Mouse (Mus musculus) forebrain, embryonic 11.5 days (tissue): ENCODE data around the gene Olfr155. TPM values are rescaled to one million over a fixed set of nuclear protein-coding genes. Genes with fewer than 3 reads are reported as not detected.
A peak's percentile ranks its signal among the peaks of the same experiment; 100 is the strongest.

ENCODE experiments used
- ATAC-seq: fragments of 200-750 bp; cut with Nextera tagmentation; replicated peaks from 2 replicates; pipeline ENCODE4 v1.8.0; 2017; ENCODE audit warnings: moderate TSS enrichment; ENCODE audit not compliant: low FRiP score
- DNase-seq: peaks from one replicate; pipeline ENCODE4 v3.0.0-alpha.2; 2017; ENCODE audit warnings: low spot score
- H3K27ac ChIP-seq: fragments of 300-500 bp; sonication (generic); 2 replicates; pipeline ENCODE4 v1.5.1; 2014; ENCODE audit warnings: low read depth, low read length
- H3K27me3 ChIP-seq: fragments of 300-500 bp; sonication (generic); 2 replicates; pipeline ENCODE4 v1.6.1; 2014; ENCODE audit warnings: mild to moderate bottlenecking, low read length, mixed read lengths; ENCODE audit not compliant: control insufficient read depth, insufficient read depth
- H3K36me3 ChIP-seq: fragments of 300-500 bp; sonication (generic); 2 replicates; pipeline ENCODE4 v1.6.1; 2014; ENCODE audit warnings: mild to moderate bottlenecking, low read length, moderate library complexity, mixed read lengths; ENCODE audit not compliant: control insufficient read depth, insufficient read depth
- H3K4me1 ChIP-seq: fragments of 300-500 bp; sonication (generic); replicated peaks from 2 replicates; pipeline ENCODE4 v1.6.1; 2014; ENCODE audit warnings: low read length, mixed read lengths; ENCODE audit not compliant: control insufficient read depth, insufficient read depth
- H3K4me2 ChIP-seq: fragments of 300-500 bp; sonication (generic); 2 replicates; pipeline ENCODE4 v1.6.1; 2014; ENCODE audit warnings: low read depth, mild to moderate bottlenecking, low read length, moderate library complexity, mixed read lengths; ENCODE audit not compliant: severe bottlenecking
- H3K4me3 ChIP-seq: fragments of 300-500 bp; sonication (generic); 2 replicates; pipeline ENCODE4 v1.5.1; 2014; ENCODE audit warnings: low read depth, low read length
- H3K9ac ChIP-seq: fragments of 300-500 bp; sonication (generic); 2 replicates; pipeline ENCODE4 v1.6.1; 2014; ENCODE audit warnings: low read length
- H3K9me3 ChIP-seq: fragments of 300-500 bp; sonication (generic); 2 replicates; pipeline ENCODE4 v1.6.1; 2016; ENCODE audit warnings: low read length, mixed read lengths; ENCODE audit not compliant: control insufficient read depth
- WGBS: fragments of 180-500 bp; shearing (Covaris S2); extraction: QIAGEN DNeasy Blood & Tissue Kit; methylation state at CpG from one replicate; pipeline ENCODE4 v1.1.7; 2014; 5-methylcytosine and 5-hydroxymethylcytosine counted together
- polyA plus RNA-seq: library from polyadenylated mRNA; unstranded; fragments of >200 nt; fragmentation: Nextera tagmentation; extraction: Ambion mirVana; gene quantifications from 2 replicates; pipeline ENCODE4 v1.2.1, GENCODE M21; 2014

Olfr155 gene
- polyA plus RNA-seq = not detected in 2 replicates

DNA sequence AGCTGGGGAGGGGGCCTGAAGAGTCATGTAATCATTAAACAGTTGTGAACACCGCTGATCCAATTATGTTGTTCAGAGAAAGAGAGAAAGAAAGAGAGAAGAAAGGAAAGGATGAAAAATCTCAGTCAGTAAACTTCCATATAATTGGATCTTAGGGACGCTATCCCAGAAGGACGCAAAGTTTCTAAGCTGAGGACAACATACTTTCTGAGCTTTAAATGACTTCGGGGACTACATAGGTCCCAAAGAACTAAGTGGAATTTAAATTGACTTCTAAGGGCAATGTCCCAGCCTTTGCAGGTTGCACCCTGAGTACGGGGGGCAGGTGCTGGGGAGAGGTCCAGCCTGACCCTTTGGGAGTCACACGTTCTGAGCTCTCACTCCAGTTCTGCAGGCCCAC is at the start of gene Olfr155:
Gene Olfr155 (plus strand): TSS at position 301 of the 400 bp plus-strand sequence.
- no peaks in the 10 kb centered on the region for H3K4me1 ChIP-seq
- WGBS = 86% methylated on average over 6 of the region's 6 CpGs
- no peaks in the 10 kb centered on the region for H3K9me3 ChIP-seq
- no peak within 1 kb of the TSS for H3K4me3 ChIP-seq
- no peaks in the 10 kb centered on the region for H3K27me3 ChIP-seq
- no peak within 1 kb of the TSS for H3K9ac ChIP-seq
- no peak within 1 kb of the TSS for H3K4me2 ChIP-seq
- H3K27ac ChIP-seq = no peak within 1 kb of the TSS
- DNase-seq = peak; percentile 8
- no peaks in the 10 kb centered on the region for H3K36me3 ChIP-seq
- no peak for ATAC-seq

DNA sequence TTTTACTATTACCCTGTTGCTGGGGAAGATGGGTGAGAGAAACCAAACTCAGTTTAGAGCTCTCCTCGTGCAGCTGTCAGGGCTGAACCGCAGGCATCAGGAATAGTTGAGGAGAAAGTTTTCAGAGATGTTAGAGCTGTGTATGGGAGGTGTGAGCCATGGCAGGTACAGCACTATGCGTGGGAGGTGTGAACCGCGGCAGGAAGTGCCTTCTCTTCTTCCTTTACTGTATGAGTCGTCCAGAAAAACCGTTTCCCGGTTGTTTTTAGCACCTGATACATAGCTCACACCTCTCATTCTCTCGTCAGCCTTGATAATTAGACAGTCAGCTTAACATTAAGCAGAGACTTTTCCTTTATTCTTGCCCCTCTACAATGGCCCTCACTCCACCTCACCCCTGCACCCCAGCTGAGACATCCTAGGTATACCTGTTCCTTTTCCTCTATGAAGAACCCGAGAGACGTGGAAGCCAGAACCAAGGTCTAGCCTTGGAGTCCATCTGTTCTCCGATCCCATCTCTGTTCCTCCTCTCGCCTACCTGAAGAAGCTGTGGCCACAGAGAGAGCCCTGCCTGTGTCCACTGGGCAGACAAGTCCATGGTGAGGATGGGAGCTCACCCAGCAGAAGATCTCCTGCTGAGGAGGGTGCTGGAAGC is 28.3 kb upstream of the Olfr155 start:
- Histone ChIP-seq H3K4me1 (no peaks in the 10 kb centered on the region), H3K36me3 (no peaks in the 10 kb centered on the region), H3K4me2 (no peak overlapping the region), H3K9me3 (no peaks in the 10 kb centered on the region), H3K9ac (no peak overlapping the region), H3K4me3 (no peak overlapping the region), H3K27ac (no peak overlapping the region), H3K27me3 (no peaks in the 10 kb centered on the region)
- DNase-seq (peak; percentile 25), ATAC-seq (no peak)
- WGBS = 86% methylated on average over 13 of the region's 13 CpGs

DNA sequence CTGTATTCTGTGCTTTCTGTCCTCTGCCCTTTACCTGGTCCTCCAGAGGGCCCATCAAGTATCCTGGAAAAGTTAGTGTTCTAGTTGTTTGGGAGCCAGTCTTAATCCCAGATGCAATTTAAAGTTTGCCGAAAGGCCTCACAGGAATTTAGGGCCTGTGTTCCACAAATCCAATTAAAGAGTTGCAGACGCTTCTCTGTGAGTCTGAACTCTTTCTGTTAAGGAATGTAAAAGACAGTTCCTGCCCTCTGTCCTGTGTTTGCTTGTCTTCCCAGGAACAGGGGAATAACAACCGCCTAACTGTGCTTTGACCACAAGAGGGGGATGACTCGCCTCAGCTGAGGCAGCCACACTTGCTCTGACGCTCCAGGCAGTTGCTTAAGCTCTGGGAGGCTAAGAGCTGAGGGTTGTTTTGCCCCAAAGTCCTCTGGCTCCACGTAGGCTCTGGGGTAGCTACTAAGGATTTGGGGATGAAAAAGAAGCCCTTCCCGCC is 27.5 kb upstream of the Olfr155 start, which contains the start of gene Olfr156:
Gene Olfr156 (minus strand): TSS at position 51 of the 493 bp plus-strand sequence.
- no peaks in the 10 kb centered on the region for H3K9me3 ChIP-seq
- no peaks in the 10 kb centered on the region for H3K27me3 ChIP-seq
- DNase-seq (peak; percentile 55), ATAC-seq (no peak)
- no peak within 1 kb of the TSS for H3K4me2 ChIP-seq
- no peak within 1 kb of the TSS for H3K27ac ChIP-seq
- H3K4me3 ChIP-seq = no peak within 1 kb of the TSS
- H3K4me1 ChIP-seq = no peaks in the 10 kb centered on the region
- 11% methylated on average over 7 of the region's 7 CpGs for WGBS
- H3K9ac ChIP-seq = no peak within 1 kb of the TSS
- H3K36me3 ChIP-seq = no peaks in the 10 kb centered on the region

DNA sequence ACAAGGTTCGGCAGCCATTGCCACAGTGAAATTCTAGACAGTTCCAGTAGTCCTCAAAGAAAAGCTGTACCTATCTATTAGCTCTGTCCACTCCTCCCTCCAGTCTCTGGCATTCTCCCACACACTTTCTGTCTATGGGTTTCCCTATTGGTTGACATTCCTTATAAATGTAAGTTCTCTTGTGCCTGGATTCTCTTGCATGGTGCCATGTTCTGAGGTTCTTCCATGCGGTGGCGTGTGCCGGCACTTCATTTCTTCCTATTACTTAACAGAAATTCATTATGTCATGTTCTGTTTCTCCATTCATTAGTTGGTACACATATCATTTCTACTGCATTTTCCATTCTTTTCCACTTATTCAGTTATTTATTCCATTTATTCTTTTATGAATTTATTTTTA is 22.6 kb upstream of the Olfr155 start:
- no peak overlapping the region for H3K9ac ChIP-seq
- H3K4me3 ChIP-seq = no peak overlapping the region
- no peak overlapping the region for H3K4me2 ChIP-seq
- DNase-seq = peak; percentile 28
- H3K9me3 ChIP-seq = no peaks in the 10 kb centered on the region
- no peak for ATAC-seq
- 95% methylated on average over 4 of the region's 4 CpGs for WGBS
- H3K27ac ChIP-seq = no peak overlapping the region
- H3K27me3 ChIP-seq = no peaks in the 10 kb centered on the region
- H3K36me3 ChIP-seq = no peaks in the 10 kb centered on the region
- H3K4me1 ChIP-seq = no peaks in the 10 kb centered on the region

DNA sequence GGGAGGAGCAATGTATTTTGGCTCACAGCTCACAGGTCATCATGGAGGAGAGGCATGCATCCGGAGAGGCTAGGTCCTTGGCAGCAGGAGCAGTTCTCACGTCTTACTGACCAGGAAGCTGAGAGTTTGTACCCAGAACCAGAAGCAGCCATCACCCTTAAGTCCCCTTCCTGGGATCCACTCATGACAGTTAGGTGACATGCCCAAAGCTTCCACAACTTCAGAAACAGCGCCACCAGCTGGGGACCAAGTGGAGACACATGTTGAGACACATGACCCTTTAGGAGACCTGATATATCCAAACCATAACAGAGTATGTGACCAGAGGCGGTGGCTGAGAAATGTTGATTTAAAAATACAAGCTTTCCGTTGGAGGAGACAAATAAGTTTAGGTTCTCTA is 19.3 kb upstream of the Olfr155 start:
- Histone ChIP-seq H3K9ac (no peak overlapping the region), H3K9me3 (no peaks in the 10 kb centered on the region), H3K36me3 (no peaks in the 10 kb centered on the region), H3K4me3 (no peak overlapping the region), H3K4me2 (no peak overlapping the region), H3K4me1 (no peaks in the 10 kb centered on the region), H3K27me3 (no peaks in the 10 kb centered on the region), H3K27ac (no peak overlapping the region)
- ATAC-seq (no peak), DNase-seq (peak; percentile 50)
- WGBS = 70% methylated on average over 5 of the region's 5 CpGs

DNA sequence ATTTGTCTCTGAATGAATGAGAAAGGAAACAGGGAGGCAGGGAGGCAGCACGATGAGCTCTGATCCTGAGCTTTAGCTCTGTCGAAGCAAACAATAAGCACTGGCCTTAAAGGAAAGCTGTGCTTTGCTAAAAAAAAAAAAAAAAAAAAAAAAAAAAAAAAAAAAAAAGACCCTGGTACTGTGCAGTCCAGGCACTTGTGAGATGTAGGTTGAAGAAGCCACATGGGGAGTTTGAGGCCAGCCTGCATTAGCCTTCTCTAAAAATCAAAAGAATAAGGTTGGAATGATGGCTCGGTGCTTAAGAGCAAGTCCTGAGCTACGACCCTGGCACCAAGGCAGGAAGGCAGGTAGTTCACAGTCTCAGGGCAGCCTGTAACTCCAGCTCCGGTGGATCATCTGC is 17.6 kb upstream of the Olfr155 start:
- no peak overlapping the region for H3K9ac ChIP-seq
- no peaks in the 10 kb centered on the region for H3K4me1 ChIP-seq
- no peaks in the 10 kb centered on the region for H3K36me3 ChIP-seq
- no peaks in the 10 kb centered on the region for H3K27me3 ChIP-seq
- no peak overlapping the region for H3K27ac ChIP-seq
- WGBS = 72% methylated on average over 5 of the region's 5 CpGs
- DNase-seq (peak; percentile 29), ATAC-seq (no peak)
- H3K4me3 ChIP-seq = no peak overlapping the region
- no peaks in the 10 kb centered on the region for H3K9me3 ChIP-seq
- H3K4me2 ChIP-seq = no peak overlapping the region

DNA sequence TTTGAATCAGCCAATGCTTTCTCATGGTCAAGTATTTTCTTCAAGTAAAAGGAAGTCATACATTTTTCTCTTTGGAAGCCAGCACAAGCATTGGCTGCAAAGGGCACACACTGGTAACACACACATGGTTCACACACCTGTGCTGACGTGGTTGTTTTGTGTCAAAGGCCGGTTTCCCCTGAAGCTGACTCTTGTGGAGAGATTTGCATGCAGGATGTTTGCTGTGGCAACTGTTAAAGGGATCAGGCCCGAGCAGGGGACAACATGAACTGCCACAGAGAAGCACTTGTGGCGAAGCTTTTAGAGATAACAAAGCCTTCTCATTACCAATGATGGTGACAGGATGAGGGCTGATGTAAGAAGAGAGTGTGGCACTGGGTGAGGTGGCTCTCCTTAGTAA is 16.6 kb upstream of the Olfr155 start:
- no peak for ATAC-seq
- Histone ChIP-seq H3K4me2 (no peak overlapping the region), H3K9ac (no peak overlapping the region), H3K27me3 (no peaks in the 10 kb centered on the region), H3K4me3 (no peak overlapping the region), H3K4me1 (no peaks in the 10 kb centered on the region), H3K36me3 (no peaks in the 10 kb centered on the region), H3K27ac (no peak overlapping the region), H3K9me3 (no peaks in the 10 kb centered on the region)
- DNase-seq = no peak
- WGBS = 69% methylated on average over 4 of the region's 4 CpGs

DNA sequence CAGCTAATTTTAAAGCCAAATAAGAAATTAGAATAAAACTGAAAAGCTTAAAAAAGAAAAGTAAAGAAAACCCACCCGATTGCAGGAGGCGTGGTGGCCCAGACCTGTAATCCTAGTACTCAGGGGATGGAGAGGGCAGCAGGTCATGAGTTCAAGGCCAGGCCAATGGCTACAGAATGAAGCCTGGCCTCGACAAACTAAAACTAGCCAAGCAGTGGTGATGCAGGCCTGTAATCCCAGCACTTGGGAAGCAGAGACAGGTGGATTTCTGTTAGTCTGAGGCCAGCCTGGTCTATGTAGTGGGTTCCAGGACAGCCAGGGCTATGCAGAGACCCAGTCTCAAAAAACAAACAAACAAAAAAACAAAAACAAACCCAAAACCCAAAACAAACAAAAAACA is 13.0 kb upstream of the Olfr155 start:
- Histone ChIP-seq H3K4me2 (no peak overlapping the region), H3K9me3 (no peaks in the 10 kb centered on the region; the same call in 1 of the 2 replicates), H3K27ac (no peak overlapping the region), H3K4me3 (no peak overlapping the region), H3K4me1 (no peaks in the 10 kb centered on the region), H3K27me3 (no peaks in the 10 kb centered on the region), H3K9ac (no peak overlapping the region), H3K36me3 (no peaks in the 10 kb centered on the region)
- DNase-seq = no peak
- ATAC-seq = no peak
- 79% methylated on average over 3 of the region's 3 CpGs for WGBS

DNA sequence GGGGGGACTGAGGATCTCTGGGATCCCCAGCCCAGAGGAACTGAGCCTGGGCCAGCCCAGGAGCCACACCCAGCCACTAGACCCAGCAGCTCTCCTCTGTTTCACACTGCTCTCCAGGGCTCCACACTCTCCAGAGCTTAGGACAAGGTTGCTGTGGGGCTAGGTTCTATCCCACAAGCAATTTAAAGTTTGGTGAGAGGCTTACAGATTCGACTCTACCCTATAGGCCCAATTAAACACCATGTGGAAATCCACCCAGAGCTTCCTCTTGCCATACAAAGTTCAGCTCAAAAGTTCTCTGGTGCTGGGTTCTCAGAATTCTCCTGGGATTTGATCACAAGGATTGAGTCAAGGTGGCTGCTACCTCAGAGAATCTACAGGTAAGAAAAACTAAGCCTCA is 11.3 kb upstream of the Olfr155 start, which contains the start of gene Olfr157:
Gene Olfr157 (minus strand): TSS at position 101 of the 400 bp plus-strand sequence.
- no peaks in the 10 kb centered on the region for H3K27me3 ChIP-seq
- no peaks in the 10 kb centered on the region for H3K4me1 ChIP-seq
- H3K9me3 ChIP-seq = no peaks in the 10 kb centered on the region; the same call in 1 of the 2 replicates
- no peak within 1 kb of the TSS for H3K4me3 ChIP-seq
- WGBS = 67% methylated on average over 1 of the region's 1 CpGs
- ATAC-seq (no peak), DNase-seq (no peak)
- H3K36me3 ChIP-seq = no peaks in the 10 kb centered on the region
- H3K4me2 ChIP-seq = no peak within 1 kb of the TSS
- no peak within 1 kb of the TSS for H3K27ac ChIP-seq
- no peak within 1 kb of the TSS for H3K9ac ChIP-seq
